Mouse (Mus musculus): ENCODE measurements around the gene Aldh3b2. TPM values are rescaled to one million over a fixed set of nuclear protein-coding genes. Genes with fewer than 3 reads are reported as not detected.

The Aldh3b2 gene
- polyA plus RNA-seq, 1 experiment = 6.9 TPM

GRCm38 (mm10) chr19:4003112-4003511 is 31.0 kb downstream of the Aldh3b2 start, which contains the start of gene Doc2g:
TSS of gene Doc2g (plus strand) at chr19:4003313.
- peaks cover 5% of the 10 kb centered on the region for H3K4me1 ChIP-seq (ENCODE audit: control insufficient read depth, insufficient read depth, insufficient read length, low read length)
- H3K4me3 ChIP-seq (ENCODE audit: insufficient read depth, low read depth, low read length) = no peak within 1 kb of the TSS
- no peak within 1 kb of the TSS for H3K27ac ChIP-seq (replicated peaks; ENCODE audit: low read depth, low read length)

GRCm38 (mm10) chr19:4003641-4004040 is 31.5 kb downstream of the Aldh3b2 start:
- Histone ChIP-seq H3K4me1 (ENCODE audit: control insufficient read depth, insufficient read depth, insufficient read length, low read length) (peaks cover 5% of the 10 kb centered on the region), H3K27ac (replicated peaks; ENCODE audit: low read depth, low read length) (no peak overlapping the region), H3K4me3 (ENCODE audit: insufficient read depth, low read depth, low read length) (no peak overlapping the region)

DNA sequence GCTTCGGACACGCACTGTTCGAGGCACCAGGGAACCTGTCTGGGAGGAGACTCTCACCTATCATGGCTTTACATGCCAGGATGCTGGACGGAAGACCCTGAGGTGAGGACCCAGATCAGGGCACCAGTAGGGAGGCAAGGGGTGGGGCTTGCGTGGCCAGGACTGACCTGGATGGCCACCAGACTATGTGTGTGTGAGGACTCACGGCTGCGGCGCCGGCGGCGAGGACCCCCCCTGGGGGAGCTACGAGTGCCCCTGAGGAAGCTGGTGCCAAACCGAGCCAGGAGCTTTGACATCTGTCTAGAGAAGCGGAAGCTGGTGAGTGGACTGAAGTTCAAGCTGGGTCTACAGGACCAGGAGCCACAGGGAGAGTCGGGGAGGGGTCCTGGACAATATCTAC is 32.2 kb downstream of the Aldh3b2 start:
- no peak overlapping the region for H3K4me3 ChIP-seq (ENCODE audit: insufficient read depth, low read depth, low read length)
- H3K4me1 ChIP-seq (ENCODE audit: control insufficient read depth, insufficient read depth, insufficient read length, low read length) = peaks cover 5% of the 10 kb centered on the region
- no peak overlapping the region for H3K27ac ChIP-seq (replicated peaks; ENCODE audit: low read depth, low read length)

GRCm38 (mm10) chr19:4005091-4005490 is 33.0 kb downstream of the Aldh3b2 start:
- no peak overlapping the region for H3K4me3 ChIP-seq (ENCODE audit: insufficient read depth, low read depth, low read length)
- no peak overlapping the region for H3K27ac ChIP-seq (replicated peaks; ENCODE audit: low read depth, low read length)
- H3K4me1 ChIP-seq (ENCODE audit: control insufficient read depth, insufficient read depth, insufficient read length, low read length) = peaks cover 5% of the 10 kb centered on the region

DNA sequence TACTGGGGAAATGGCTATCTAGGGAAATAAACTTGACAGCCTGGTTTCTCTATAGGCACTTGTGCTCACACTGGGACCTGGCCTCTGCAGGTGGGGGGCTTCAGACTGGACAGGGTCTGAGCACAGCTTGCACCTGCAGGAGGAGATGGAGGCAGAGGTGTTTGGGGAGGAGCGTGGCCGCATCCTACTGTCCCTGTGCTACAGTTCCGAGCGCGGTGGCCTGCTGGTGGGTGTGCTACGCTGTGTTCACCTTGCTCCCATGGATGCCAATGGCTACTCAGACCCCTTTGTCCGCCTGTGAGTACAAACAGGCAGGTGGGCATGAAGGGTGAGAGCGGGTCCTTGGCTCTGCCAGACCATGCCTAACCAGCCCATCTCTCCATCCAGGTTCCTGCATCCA is 33.8 kb downstream of the Aldh3b2 start:
- Histone ChIP-seq H3K4me1 (ENCODE audit: control insufficient read depth, insufficient read depth, insufficient read length, low read length) (peaks cover 4% of the 10 kb centered on the region), H3K4me3 (ENCODE audit: insufficient read depth, low read depth, low read length) (no peak overlapping the region), H3K27ac (replicated peaks; ENCODE audit: low read depth, low read length) (no peak overlapping the region)

GRCm38 (mm10) chr19:4011086-4011485 is 39.0 kb downstream of the Aldh3b2 start:
- no peak overlapping the region for H3K27ac ChIP-seq (replicated peaks; ENCODE audit: low read depth, low read length)
- H3K4me3 ChIP-seq (ENCODE audit: insufficient read depth, low read depth, low read length) = 0 out of 2 replicates have a peak overlapping the region, but pooled peaks have one; percentile 3
- no peaks in the 10 kb centered on the region for H3K4me1 ChIP-seq (ENCODE audit: control insufficient read depth, insufficient read depth, insufficient read length, low read length)

- Histone ChIP-seq H3K4me1 (ENCODE audit: control insufficient read depth, insufficient read depth, insufficient read length, low read length) (no peaks in the 10 kb centered on the region), H3K27ac (replicated peaks; ENCODE audit: low read depth, low read length) (peak within 1 kb of the TSS; percentile 91), H3K4me3 (ENCODE audit: insufficient read depth, low read depth, low read length) (peak within 1 kb of the TSS; percentile 86)
These were observed 40.4 kb downstream of the Aldh3b2 start, which contains the start of gene Ndufv1 for GRCm38 (mm10) chr19:4012432-4013022. TSS of gene Ndufv1 (minus strand) at chr19:4012806.

DNA sequence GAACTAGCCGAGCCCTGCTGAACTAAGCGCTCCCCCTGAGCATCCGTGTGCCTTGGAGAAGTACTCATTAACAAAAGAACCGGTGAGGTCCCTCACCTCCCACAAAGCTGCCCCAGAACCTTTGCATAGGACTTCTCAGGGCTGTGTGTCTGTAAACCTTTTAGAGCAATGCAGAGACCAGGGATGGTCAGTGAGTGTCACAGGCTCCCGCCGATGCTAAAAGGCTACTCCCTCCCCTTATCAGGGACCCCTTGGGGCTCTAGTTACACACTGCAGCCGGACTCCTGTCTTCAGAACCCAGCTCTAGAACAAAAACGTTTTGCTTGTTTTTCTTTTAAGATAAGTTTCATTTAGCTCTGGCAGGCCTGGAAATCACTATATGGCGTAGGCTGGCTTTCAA is 40.9 kb downstream of the Aldh3b2 start:
- Histone ChIP-seq H3K27ac (replicated peaks; ENCODE audit: low read depth, low read length) (no peak overlapping the region), H3K4me3 (ENCODE audit: insufficient read depth, low read depth, low read length) (peak overlapping the region; percentile 50), H3K4me1 (ENCODE audit: control insufficient read depth, insufficient read depth, insufficient read length, low read length) (no peaks in the 10 kb centered on the region)

DNA sequence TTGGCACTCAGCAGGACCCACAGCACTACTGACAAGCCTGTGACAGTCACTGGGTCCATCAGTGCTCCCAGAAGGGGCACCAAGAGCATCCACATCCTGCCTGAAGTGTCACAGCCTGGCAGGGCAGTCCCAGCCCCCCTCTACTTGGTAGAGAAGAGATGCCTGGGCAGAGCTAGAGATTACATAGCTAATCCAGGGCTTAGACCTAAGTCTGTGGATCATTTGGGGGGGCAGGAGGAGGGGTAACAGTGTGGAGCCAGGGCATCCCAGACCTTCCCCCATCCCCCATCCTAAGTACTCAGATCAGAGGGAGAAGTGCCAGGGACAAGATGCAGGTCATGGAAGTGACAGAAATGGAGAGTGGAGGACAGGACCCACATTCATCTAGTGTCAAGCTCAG is 42.7 kb downstream of the Aldh3b2 start:
- H3K4me3 ChIP-seq (ENCODE audit: insufficient read depth, low read depth, low read length) = no peak overlapping the region
- no peak overlapping the region for H3K27ac ChIP-seq (replicated peaks; ENCODE audit: low read depth, low read length)
- no peaks in the 10 kb centered on the region for H3K4me1 ChIP-seq (ENCODE audit: control insufficient read depth, insufficient read depth, insufficient read length, low read length)

DNA sequence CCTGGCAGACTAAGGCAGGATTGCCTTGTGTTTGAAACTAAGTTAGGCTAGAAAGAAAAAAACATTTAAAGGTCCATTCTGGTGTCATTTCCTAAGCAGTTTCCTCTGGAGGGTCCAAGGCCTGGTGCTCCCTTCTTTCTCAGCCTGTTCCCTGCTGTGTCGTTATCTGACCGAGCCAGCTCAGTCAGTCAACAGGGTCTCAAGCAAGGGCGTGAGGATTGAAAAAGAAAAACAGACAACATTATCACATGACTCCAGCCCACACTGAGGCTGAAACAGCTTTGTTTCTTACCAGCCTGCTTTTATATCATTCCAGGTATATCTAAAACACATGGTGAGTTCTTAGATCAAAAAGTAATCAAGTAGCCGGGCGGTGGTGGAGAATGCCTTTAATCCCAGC is 43.5 kb downstream of the Aldh3b2 start:
- H3K27ac ChIP-seq (replicated peaks; ENCODE audit: low read depth, low read length) = no peak overlapping the region

DNA sequence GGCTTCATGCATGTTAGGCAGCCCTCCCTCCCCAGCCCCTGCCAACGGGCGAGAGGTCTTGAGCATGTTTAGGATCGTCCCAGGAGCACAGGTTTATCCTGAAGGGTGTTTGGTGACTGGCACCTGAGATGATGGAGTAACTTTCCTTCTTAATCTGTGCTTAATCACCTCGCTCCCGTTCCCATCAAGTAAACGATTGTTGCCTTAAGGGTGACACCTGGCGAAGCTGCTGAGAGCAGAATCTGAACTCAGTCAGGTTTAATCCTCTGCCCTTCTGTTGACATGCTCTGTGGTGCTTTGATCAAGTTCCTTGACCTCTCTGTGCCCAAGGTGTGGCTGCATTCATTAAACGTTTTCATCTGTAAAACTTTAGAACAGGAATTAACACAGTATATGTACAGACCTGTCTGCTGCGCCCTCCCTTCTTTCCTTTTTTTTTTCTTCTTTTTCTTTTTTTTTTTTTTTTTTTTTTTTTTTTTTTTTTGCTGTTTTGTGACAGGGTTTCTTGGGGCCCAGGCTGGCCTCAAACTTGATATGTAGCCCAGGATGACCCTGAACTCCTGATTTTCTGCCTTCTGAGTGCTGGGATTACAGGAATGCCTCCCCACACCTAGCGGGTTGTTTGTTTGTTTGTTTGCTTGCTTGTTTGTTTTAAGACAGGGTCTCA is 45.9 kb downstream of the Aldh3b2 start:
- H3K4me1 ChIP-seq (ENCODE audit: control insufficient read depth, insufficient read depth, insufficient read length, low read length) = no peaks in the 10 kb centered on the region
- H3K4me3 ChIP-seq (ENCODE audit: insufficient read depth, low read depth, low read length) = no peak overlapping the region
- H3K27ac ChIP-seq (replicated peaks; ENCODE audit: low read depth, low read length) = no peak overlapping the region

More for the DNA sequence above, 43.5 kb downstream of the Aldh3b2 start:
- no peak overlapping the region for H3K4me3 ChIP-seq (ENCODE audit: insufficient read depth, low read depth, low read length)
- H3K4me1 ChIP-seq (ENCODE audit: control insufficient read depth, insufficient read depth, insufficient read length, low read length) = no peaks in the 10 kb centered on the region

GRCm38 (mm10) chr19:4018743-4019583 is 46.8 kb downstream of the Aldh3b2 start:
- Histone ChIP-seq H3K4me3 (ENCODE audit: insufficient read depth, low read depth, low read length) (no peak overlapping the region), H3K27ac (replicated peaks; ENCODE audit: low read depth, low read length) (no peak overlapping the region), H3K4me1 (ENCODE audit: control insufficient read depth, insufficient read depth, insufficient read length, low read length) (no peaks in the 10 kb centered on the region)

DNA sequence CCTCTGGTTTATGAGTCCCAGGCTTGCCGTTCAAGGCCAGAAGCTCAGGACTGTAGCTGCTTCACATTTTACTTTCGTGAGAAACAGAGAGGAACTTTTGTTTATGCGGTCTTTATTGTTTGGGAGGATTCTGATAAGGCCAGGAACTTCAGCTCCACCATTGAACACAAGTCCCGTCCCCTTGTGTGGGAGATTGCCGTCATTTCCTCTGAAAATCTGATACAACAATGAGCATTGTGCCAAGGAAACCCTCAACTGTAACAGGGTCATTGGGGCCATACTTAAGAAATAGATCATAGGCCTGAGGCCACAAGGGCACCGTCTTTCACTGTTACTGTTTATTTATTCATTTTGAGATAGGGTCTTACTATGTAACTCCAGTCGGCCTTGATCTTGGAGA is 51.1 kb downstream of the Aldh3b2 start:
- Histone ChIP-seq H3K27ac (replicated peaks; ENCODE audit: low read depth, low read length) (peak overlapping the region; percentile 39; the same call in 1 of the 2 replicates), H3K4me3 (ENCODE audit: insufficient read depth, low read depth, low read length) (no peak overlapping the region), H3K4me1 (ENCODE audit: control insufficient read depth, insufficient read depth, insufficient read length, low read length) (no peaks in the 10 kb centered on the region)

- Histone ChIP-seq H3K4me1 (ENCODE audit: control insufficient read depth, insufficient read depth, insufficient read length, low read length) (no peaks in the 10 kb centered on the region), H3K27ac (replicated peaks; ENCODE audit: low read depth, low read length) (no peak overlapping the region), H3K4me3 (ENCODE audit: insufficient read depth, low read depth, low read length) (no peak overlapping the region)
These were observed 55.4 kb downstream of the Aldh3b2 start for GRCm38 (mm10) chr19:4027576-4027975.
